Mouse (Mus musculus) heart, embryonic 11.5 days (tissue): ENCODE measurements around the gene Dmpk. TPM values are rescaled to one million over a fixed set of nuclear protein-coding genes. Genes with fewer than 3 reads are reported as not detected.

ENCODE experiments used
- microRNA-seq: library from miRNA; unstranded; fragments of <30 nt; microRNA quantifications from one replicate; pipeline ENCODE4, GENCODE M21; 2016; ENCODE audit warnings: borderline number of aligned reads
- polyA plus RNA-seq: library from polyadenylated mRNA; unstranded; fragments of >200 nt; fragmentation: Nextera tagmentation; extraction: Ambion mirVana; gene quantifications from 2 replicates; pipeline ENCODE4 v1.2.1, GENCODE M21; 2014

Dmpk gene
- polyA plus RNA-seq, 1 experiment from 2014 or later = 17.0 TPM

Small RNA genes lying within 50 kb of the gene (microRNA-seq; reads per million reads assigned to microRNA genes)
- gene Mir3100 = 0.68 reads per million, percentile 4 among the genes with 10 or more reads in this experiment

Other genes with a start within 250 kb of the Dmpk start
- not detected in 2 replicates for gene Mill2, start 243.9 kb upstream of the Dmpk start, polyA plus RNA-seq
- gene Pglyrp1, start 212.5 kb upstream of the Dmpk start, polyA plus RNA-seq = 0.45 and 1.6 TPM in 2 replicates
- 12.1 and 19.8 TPM in 2 replicates for gene Ccdc61, start 173.4 kb upstream of the Dmpk start, polyA plus RNA-seq
- 0.77 and 0.93 TPM in 2 replicates for gene Nova2, start 158.0 kb upstream of the Dmpk start, polyA plus RNA-seq
- gene Nanos2, start 96.4 kb upstream of the Dmpk start, polyA plus RNA-seq = not detected in 2 replicates
- gene Mypop, start 92.6 kb upstream of the Dmpk start, polyA plus RNA-seq = 2.1 and 2.2 TPM in 2 replicates
- 13.9 and 14.2 TPM in 2 replicates for gene Irf2bp1, start 79.8 kb upstream of the Dmpk start, polyA plus RNA-seq
- 0.59 TPM in 1 of 2 replicates, not detected in the other for gene Foxa3, start 60.3 kb upstream of the Dmpk start, polyA plus RNA-seq
- 17.6 and 21.4 TPM in 2 replicates for gene Sympk, start 59.5 kb upstream of the Dmpk start, polyA plus RNA-seq
- not detected in 2 replicates for gene Rsph6a, start 29.2 kb upstream of the Dmpk start, polyA plus RNA-seq
- 15.2 and 16.2 TPM in 2 replicates for gene Dmwd, start 7.6 kb upstream of the Dmpk start, polyA plus RNA-seq
- gene Six5, start 10.7 kb downstream of the Dmpk start, polyA plus RNA-seq = 6.6 and 6.9 TPM in 2 replicates
- 2.2 and 2.7 TPM in 2 replicates for gene Gm4969, start 34.5 kb downstream of the Dmpk start, polyA plus RNA-seq
- 6.3 and 6.4 TPM in 2 replicates for gene Fbxo46, start 36.0 kb downstream of the Dmpk start, polyA plus RNA-seq
- gene Qpctl, start 65.4 kb downstream of the Dmpk start, polyA plus RNA-seq = 6.4 and 7.6 TPM in 2 replicates
- 120 and 125 TPM in 2 replicates for gene Snrpd2, start 65.9 kb downstream of the Dmpk start, polyA plus RNA-seq
- gene Gipr, start 82.3 kb downstream of the Dmpk start, polyA plus RNA-seq = 9.0 and 10.8 TPM in 2 replicates
- 5.4 and 6.9 TPM in 2 replicates for gene Eml2, start 92.6 kb downstream of the Dmpk start, polyA plus RNA-seq
- gene Gpr4, start 128.7 kb downstream of the Dmpk start, polyA plus RNA-seq = 1.3 and 1.4 TPM in 2 replicates
- 41.2 and 41.6 TPM in 2 replicates for gene Opa3, start 144.5 kb downstream of the Dmpk start, polyA plus RNA-seq
- 61.9 and 102 TPM in 2 replicates for gene Vasp, start 188.0 kb downstream of the Dmpk start, polyA plus RNA-seq
- gene Ppm1n, start 196.2 kb downstream of the Dmpk start, polyA plus RNA-seq = 0.34 TPM in 1 of 2 replicates, not detected in the other
- gene Rtn2, start 198.8 kb downstream of the Dmpk start, polyA plus RNA-seq = 25.3 and 31.2 TPM in 2 replicates
- gene Fosb, start 226.2 kb downstream of the Dmpk start, polyA plus RNA-seq = 0.11 and 0.17 TPM in 2 replicates